Mouse (Mus musculus) testis, adult 2 months (tissue): ENCODE data around the gene Gdf11. TPM values are rescaled to one million over a fixed set of nuclear protein-coding genes. Genes with fewer than 3 reads are reported as not detected.

Experiments
- H3K27ac ChIP-seq: fragments of 200-500 bp; 2 replicates; pipeline ENCODE4 v1.5.1; 2012; ENCODE audit warnings: low read depth, low read length; ENCODE audit not compliant: control insufficient read depth, insufficient read depth
- H3K27me3 ChIP-seq: fragments of 200-500 bp; 2 replicates; pipeline ENCODE4 v1.6.1; 2012; ENCODE audit warnings: mild to moderate bottlenecking, low read length, moderate library complexity; ENCODE audit not compliant: control insufficient read depth, insufficient read depth
- H3K36me3 ChIP-seq: fragments of 200-500 bp; 2 replicates; pipeline ENCODE4 v1.6.1; 2012; ENCODE audit warnings: mild to moderate bottlenecking, low read length; ENCODE audit not compliant: control insufficient read depth, insufficient read depth
- H3K4me1 ChIP-seq: fragments of 200-500 bp; 2 replicates; pipeline ENCODE4 v1.6.1; 2012; ENCODE audit warnings: low read length; ENCODE audit not compliant: control insufficient read depth, insufficient read depth
- H3K4me3 ChIP-seq: fragments of 200-500 bp; 2 replicates; pipeline ENCODE4 v1.5.1; 2012; ENCODE audit warnings: low read depth, mild to moderate bottlenecking, low read length, moderate library complexity, mixed read lengths; ENCODE audit not compliant: control insufficient read depth
- CTCF ChIP-seq: fragments of 200-500 bp; IDR thresholded peaks from 2 replicates; pipeline ENCODE4 v1.5.1; 2012; ENCODE audit warnings: low read depth, mild to moderate bottlenecking, inconsistent platforms, low read length, moderate library complexity; ENCODE audit not compliant: control insufficient read depth, insufficient read depth, insufficient replicate concordance
- POLR2A ChIP-seq: fragments of 200-500 bp; IDR thresholded peaks from 2 replicates; pipeline ENCODE4 v1.6.1; 2012; ENCODE audit warnings: low read depth, mild to moderate bottlenecking, inconsistent platforms, low read length, moderate library complexity; ENCODE audit not compliant: control insufficient read depth
- polyA plus RNA-seq: library from polyadenylated mRNA; depleted of rRNA; stranded (reverse); fragments of >200 nt; gene quantifications from 2 replicates; pipeline ENCODE4 v1.2.3, GENCODE M21; 2012

Gene Gdf11
- polyA plus RNA-seq, 1 experiment, result 0.93 TPM

DNA sequence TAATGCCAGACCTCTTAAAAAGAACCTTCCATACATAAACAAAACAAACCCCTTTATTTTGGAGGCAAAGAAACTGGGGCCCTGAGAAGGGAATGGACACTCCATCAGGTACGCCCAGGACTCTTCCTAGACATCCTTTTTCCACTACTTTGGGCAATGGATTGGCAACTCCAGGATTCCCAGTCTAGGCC lies 31.2 kb upstream of the Gdf11 start, which contains the start of gene Rdh5:
Gene Rdh5, minus strand, starts transcription at position 67 of the 191 bp plus-strand sequence.
- Histone ChIP-seq H3K4me3 (peak within 1 kb of the TSS; percentile 92), H3K27me3 (no peaks in the 10 kb centered on the region), H3K27ac (peak within 1 kb of the TSS; percentile 77), H3K36me3 (no peaks in the 10 kb centered on the region), H3K4me1 (peaks cover 14% of the 10 kb centered on the region)
- TF ChIP-seq POLR2A (no peak), CTCF (no peak)

- TF ChIP-seq CTCF (no peak), POLR2A (no peak)
- Histone ChIP-seq H3K27me3 (no peaks in the 10 kb centered on the region), H3K36me3 (no peaks in the 10 kb centered on the region), H3K4me1 (peaks cover 14% of the 10 kb centered on the region), H3K4me3 (peak overlapping the region; percentile 92), H3K27ac (peak overlapping the region; percentile 36)
Measured at GRCm38 (mm10) chr10:128921883-128922821, 30.6 kb upstream of the Gdf11 start.

GRCm38 (mm10) chr10:128921251-128921650 lies 29.7 kb upstream of the Gdf11 start:
- H3K27ac ChIP-seq, result no peak overlapping the region
- no peaks in the 10 kb centered on the region for H3K27me3 ChIP-seq
- no peaks in the 10 kb centered on the region for H3K36me3 ChIP-seq
- TF ChIP-seq POLR2A, result no peak
- TF ChIP-seq CTCF, result no peak
- H3K4me3 ChIP-seq, result no peak overlapping the region
- peaks cover 14% of the 10 kb centered on the region for H3K4me1 ChIP-seq

GRCm38 (mm10) chr10:128920736-128921161 lies 29.2 kb upstream of the Gdf11 start:
- Histone ChIP-seq H3K27ac (no peak overlapping the region), H3K27me3 (no peaks in the 10 kb centered on the region), H3K4me1 (peaks cover 14% of the 10 kb centered on the region), H3K36me3 (no peaks in the 10 kb centered on the region), H3K4me3 (no peak overlapping the region)
- TF ChIP-seq CTCF (no peak), POLR2A (no peak)

GRCm38 (mm10) chr10:128919966-128920365 lies 28.4 kb upstream of the Gdf11 start:
- no peaks in the 10 kb centered on the region for H3K36me3 ChIP-seq
- H3K4me1 ChIP-seq, result peaks cover 14% of the 10 kb centered on the region
- TF ChIP-seq CTCF (no peak), POLR2A (no peak)
- H3K27me3 ChIP-seq, result no peaks in the 10 kb centered on the region
- no peak overlapping the region for H3K4me3 ChIP-seq
- H3K27ac ChIP-seq, result no peak overlapping the region

DNA sequence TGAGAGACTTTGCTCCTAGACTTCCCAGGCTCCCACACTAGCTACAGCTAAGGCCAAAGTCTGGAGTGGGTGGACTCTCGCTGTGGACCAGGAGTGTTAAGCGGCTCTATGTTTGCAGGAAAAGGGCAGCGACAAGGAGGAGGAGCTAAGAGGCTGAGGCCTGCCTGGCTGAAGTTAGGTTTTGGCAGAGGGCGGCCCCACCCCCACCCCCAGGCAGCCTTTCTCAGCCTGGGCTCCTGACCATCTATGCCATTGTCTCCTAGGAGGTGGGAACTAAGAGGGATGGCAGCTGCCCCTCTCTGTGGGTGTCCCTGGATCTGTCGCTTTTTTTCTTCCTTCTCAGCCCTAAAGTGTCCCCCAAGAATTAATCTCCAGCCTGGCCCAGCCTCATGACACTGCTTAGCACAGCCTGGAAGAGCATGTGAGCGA lies 27.7 kb upstream of the Gdf11 start:
- Histone ChIP-seq H3K36me3 (no peaks in the 10 kb centered on the region), H3K4me1 (peaks cover 14% of the 10 kb centered on the region), H3K27ac (no peak overlapping the region), H3K4me3 (no peak overlapping the region), H3K27me3 (no peaks in the 10 kb centered on the region)
- no peak for TF ChIP-seq POLR2A
- no peak for TF ChIP-seq CTCF

GRCm38 (mm10) chr10:128918246-128918645 lies 26.7 kb upstream of the Gdf11 start:
- Histone ChIP-seq H3K27me3 (no peaks in the 10 kb centered on the region), H3K4me3 (no peak overlapping the region), H3K36me3 (no peaks in the 10 kb centered on the region), H3K27ac (no peak overlapping the region), H3K4me1 (peaks cover 9% of the 10 kb centered on the region)
- TF ChIP-seq CTCF (no peak), POLR2A (no peak)
